Mouse (Mus musculus): ENCODE data around the gene Catsperz. TPM values are rescaled to one million over a fixed set of nuclear protein-coding genes. Genes with fewer than 3 reads are reported as not detected.

Catsperz gene
- 3.7 and 5.2 TPM in 2 replicates for polyA plus RNA-seq (2012; rRNA removed)

DNA sequence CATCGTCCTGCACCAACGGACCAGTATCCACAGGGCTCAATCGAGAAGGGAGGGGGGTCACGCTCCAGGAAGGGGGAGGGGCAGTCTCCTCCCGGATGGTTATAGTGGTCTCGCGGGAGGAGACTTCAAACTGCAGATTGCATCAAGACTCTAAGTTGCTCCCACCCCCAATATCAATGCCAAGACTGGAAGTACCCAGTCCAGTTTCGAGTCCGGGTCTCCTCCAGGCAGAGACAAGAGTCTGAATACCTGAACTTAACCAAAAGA, at the start of gene Catsperz:
Catsperz (minus strand) TSS at position 74 of the 267 bp plus-strand sequence.
- Histone ChIP-seq H3K4me1 (replicated peaks; ENCODE audit: control insufficient read depth, insufficient read depth, low read length) (peaks cover 27% of the 10 kb centered on the region), H3K36me3 (ENCODE audit: control insufficient read depth, insufficient read depth, low read length) (no peaks in the 10 kb centered on the region), H3K27ac (ENCODE audit: control insufficient read depth, insufficient read depth, low read length) (no peak within 1 kb of the TSS), H3K27me3 (ENCODE audit: control insufficient read depth, insufficient read depth, low read length) (peaks cover 22% of the 10 kb centered on the region; the same call in 1 of the 2 replicates), H3K4me3 (ENCODE audit: control insufficient read depth, insufficient read depth, low read length) (peak within 1 kb of the TSS; percentile 10; the same call in 1 of the 2 replicates)
- WGBS, result 7% methylated on average over 9 of the region's 9 CpGs
- no peak for DNase-seq
- no peak for TF ChIP-seq POLR2A (IDR thresholded peaks at IDR 0.05; ENCODE audit: control insufficient read depth, extremely low read depth, insufficient read depth, low read length, poor library complexity)
- TF ChIP-seq CTCF (IDR thresholded peaks at IDR 0.05; ENCODE audit: borderline replicate concordance, control insufficient read depth, extremely low read depth, insufficient read depth, low read length, poor library complexity), result no peak

DNA sequence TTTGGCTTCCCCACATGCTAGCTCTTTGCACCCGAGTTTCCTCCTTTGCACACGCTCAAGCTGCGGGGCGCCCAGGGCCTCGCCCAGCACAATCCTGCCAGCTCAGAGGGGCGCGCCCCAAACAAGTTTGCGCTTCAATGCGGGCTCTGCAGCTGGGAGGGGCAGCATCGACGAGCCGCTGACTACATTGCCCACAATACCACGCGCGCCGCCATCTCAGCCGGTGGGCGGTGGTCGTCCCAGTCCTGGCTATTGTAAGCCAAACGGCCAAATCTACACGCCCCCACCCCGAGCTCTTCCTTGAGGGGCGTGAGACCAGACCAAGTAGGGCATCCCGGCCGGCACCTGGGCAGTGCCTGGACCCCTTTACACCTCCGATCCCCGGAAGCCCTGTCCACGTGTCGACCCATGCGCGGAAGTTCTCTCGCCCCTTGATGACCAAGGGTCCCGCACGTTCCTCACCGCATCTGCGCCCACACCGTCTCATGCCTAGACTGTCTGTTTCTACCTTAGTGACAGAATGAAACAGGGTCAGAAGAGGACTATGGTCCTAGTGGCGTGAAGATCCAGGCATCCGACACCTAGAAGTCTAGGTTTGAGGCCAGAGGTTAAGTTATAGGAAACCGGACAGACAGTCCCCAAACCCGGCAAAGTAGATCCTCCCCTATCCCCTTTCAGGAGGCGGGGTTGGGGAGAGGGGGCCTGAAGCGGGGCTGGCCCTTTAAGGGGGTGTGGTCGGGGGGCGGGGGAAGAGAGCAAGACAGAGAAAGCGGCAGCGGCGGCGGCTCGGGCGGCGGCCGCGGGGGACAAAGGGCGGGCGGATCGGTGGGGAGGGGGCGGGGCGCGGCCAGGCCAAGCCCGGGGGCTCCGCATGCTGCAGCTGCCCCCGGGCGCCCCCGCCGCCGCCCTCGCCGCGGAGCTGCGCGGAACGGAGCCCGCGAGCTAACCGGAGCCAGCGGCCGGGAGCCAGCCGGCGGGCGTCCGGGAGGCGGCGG, 49.3 kb upstream of the Catsperz start, which contains the start of gene Ppp1r14b:
Ppp1r14b (plus strand) TSS at position 758 of the 995 bp plus-strand sequence.
- Histone ChIP-seq H3K36me3 (ENCODE audit: control insufficient read depth, insufficient read depth, low read length) (peaks cover 6% of the 10 kb centered on the region; the same call in 1 of the 2 replicates), H3K27ac (ENCODE audit: control insufficient read depth, insufficient read depth, low read length) (peak within 1 kb of the TSS; percentile 95), H3K4me3 (ENCODE audit: control insufficient read depth, insufficient read depth, low read length) (peak within 1 kb of the TSS; percentile 70), H3K4me1 (replicated peaks; ENCODE audit: control insufficient read depth, insufficient read depth, low read length) (peaks cover 43% of the 10 kb centered on the region), H3K27me3 (ENCODE audit: control insufficient read depth, insufficient read depth, low read length) (no peaks in the 10 kb centered on the region)
- peak; percentile 85 for DNase-seq
- TF ChIP-seq POLR2A (IDR thresholded peaks at IDR 0.05; ENCODE audit: control insufficient read depth, extremely low read depth, insufficient read depth, low read length, poor library complexity) (no peak; the same call in 1 of the 2 replicates), CTCF (IDR thresholded peaks at IDR 0.05; ENCODE audit: borderline replicate concordance, control insufficient read depth, extremely low read depth, insufficient read depth, low read length, poor library complexity) (no peak)
- 1% methylated on average over 64 of the region's 84 CpGs for WGBS

DNA sequence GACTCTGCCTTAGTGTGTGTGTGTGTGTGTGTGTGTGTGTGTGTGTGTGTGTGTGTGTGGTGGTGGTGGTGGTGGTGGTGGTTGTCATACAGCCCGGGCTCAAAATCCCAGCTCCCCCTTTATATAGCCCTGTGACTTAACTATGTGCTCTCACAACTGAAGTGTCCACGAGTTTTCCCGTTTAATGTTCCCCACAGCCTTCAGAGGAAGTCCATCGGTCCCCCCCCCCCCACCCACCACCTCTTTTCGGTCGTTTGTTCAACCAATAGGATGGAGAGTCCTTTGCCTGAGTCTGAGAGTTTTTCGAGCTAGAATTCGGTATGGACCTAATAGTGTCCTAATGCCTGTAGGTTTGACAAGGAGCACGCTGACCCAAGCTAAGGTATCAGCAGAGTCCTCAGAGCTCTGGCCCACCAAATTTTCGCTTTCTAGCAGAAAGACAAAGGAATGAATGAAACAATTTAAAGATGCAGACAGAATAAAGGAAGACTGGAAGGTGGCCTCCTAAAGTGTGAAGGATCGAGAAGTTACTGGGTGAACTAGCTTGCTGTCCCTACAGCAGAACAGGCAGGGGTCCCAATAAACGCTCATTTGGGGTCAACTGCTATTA, 48.5 kb upstream of the Catsperz start:
- H3K27ac ChIP-seq (ENCODE audit: control insufficient read depth, insufficient read depth, low read length), result no peak overlapping the region
- 43% methylated on average over 12 of the region's 12 CpGs for WGBS
- H3K4me3 ChIP-seq (ENCODE audit: control insufficient read depth, insufficient read depth, low read length), result no peak overlapping the region; the same call in 1 of the 2 replicates
- TF ChIP-seq CTCF (IDR thresholded peaks at IDR 0.05; ENCODE audit: borderline replicate concordance, control insufficient read depth, extremely low read depth, insufficient read depth, low read length, poor library complexity), result no peak
- no peak for TF ChIP-seq POLR2A (IDR thresholded peaks at IDR 0.05; ENCODE audit: control insufficient read depth, extremely low read depth, insufficient read depth, low read length, poor library complexity)
- peaks cover 44% of the 10 kb centered on the region for H3K4me1 ChIP-seq (replicated peaks; ENCODE audit: control insufficient read depth, insufficient read depth, low read length)
- DNase-seq, result no peak
- no peaks in the 10 kb centered on the region for H3K27me3 ChIP-seq (ENCODE audit: control insufficient read depth, insufficient read depth, low read length)
- peaks cover 6% of the 10 kb centered on the region; the same call in 1 of the 2 replicates for H3K36me3 ChIP-seq (ENCODE audit: control insufficient read depth, insufficient read depth, low read length)

DNA sequence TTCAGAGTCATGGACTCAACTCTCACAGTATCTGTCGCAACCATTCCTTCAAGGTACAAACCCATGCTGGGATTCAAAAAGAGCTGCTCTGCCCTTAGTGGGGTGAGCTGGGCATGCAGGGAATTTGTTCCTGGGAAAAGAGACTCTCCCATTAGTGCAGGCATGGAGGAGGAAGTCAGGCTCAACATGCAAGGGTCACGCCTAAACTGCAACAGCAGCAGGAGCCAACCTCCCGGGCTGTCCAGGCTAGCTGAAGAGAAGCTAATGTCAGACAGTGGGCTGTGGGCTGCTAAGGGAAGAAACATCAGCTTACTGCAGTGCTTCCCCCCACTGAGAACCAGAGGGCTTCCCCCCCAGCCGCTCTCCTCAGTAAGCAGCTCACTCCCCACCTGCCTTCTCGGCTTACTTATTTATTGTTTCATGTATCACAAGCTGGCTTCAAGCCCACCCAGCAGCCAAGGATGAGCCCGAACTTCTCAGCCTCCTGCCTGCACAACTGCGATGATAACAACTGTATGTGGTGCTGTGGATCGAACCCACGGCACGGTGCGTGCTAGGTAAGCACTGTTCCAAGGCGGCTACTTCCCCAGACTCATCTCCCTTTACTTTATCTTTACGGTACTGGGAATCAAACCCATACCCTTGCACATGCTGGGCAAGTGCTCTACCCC, 47.2 kb upstream of the Catsperz start:
- H3K36me3 ChIP-seq (ENCODE audit: control insufficient read depth, insufficient read depth, low read length), result peaks cover under 1% of the 10 kb centered on the region; the same call in 1 of the 2 replicates
- TF ChIP-seq CTCF (IDR thresholded peaks at IDR 0.05; ENCODE audit: borderline replicate concordance, control insufficient read depth, extremely low read depth, insufficient read depth, low read length, poor library complexity) (no peak), POLR2A (IDR thresholded peaks at IDR 0.05; ENCODE audit: control insufficient read depth, extremely low read depth, insufficient read depth, low read length, poor library complexity) (no peak)
- H3K27me3 ChIP-seq (ENCODE audit: control insufficient read depth, insufficient read depth, low read length), result no peaks in the 10 kb centered on the region
- peaks cover 40% of the 10 kb centered on the region for H3K4me1 ChIP-seq (replicated peaks; ENCODE audit: control insufficient read depth, insufficient read depth, low read length)
- no peak overlapping the region for H3K27ac ChIP-seq (ENCODE audit: control insufficient read depth, insufficient read depth, low read length)
- no peak for DNase-seq
- WGBS, result 88% methylated on average over 13 of the region's 13 CpGs
- H3K4me3 ChIP-seq (ENCODE audit: control insufficient read depth, insufficient read depth, low read length), result no peak overlapping the region

DNA sequence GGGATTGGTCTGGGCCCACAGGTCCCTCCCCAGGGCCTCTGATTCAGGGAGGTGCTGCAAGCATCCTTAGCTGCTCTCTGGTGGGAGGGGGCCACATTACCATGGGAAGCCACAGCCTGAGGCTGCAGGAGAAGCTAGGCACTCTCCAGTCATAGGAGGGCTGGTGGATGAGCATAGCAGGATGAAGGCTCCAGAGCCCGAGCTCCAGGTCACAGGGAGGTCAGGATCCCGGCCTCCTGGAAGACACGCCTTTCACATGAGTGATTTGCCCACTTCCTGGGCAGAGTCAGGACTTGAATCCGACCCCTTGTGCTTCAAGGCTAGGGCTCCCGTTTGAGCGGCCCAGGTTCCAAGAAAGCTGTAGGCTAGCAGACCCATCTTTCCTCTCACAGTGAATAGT, 46.5 kb upstream of the Catsperz start:
- TF ChIP-seq POLR2A (IDR thresholded peaks at IDR 0.05; ENCODE audit: control insufficient read depth, extremely low read depth, insufficient read depth, low read length, poor library complexity) (no peak), CTCF (IDR thresholded peaks at IDR 0.05; ENCODE audit: borderline replicate concordance, control insufficient read depth, extremely low read depth, insufficient read depth, low read length, poor library complexity) (no peak)
- H3K27me3 ChIP-seq (ENCODE audit: control insufficient read depth, insufficient read depth, low read length), result no peaks in the 10 kb centered on the region
- peaks cover 35% of the 10 kb centered on the region for H3K4me1 ChIP-seq (replicated peaks; ENCODE audit: control insufficient read depth, insufficient read depth, low read length)
- H3K4me3 ChIP-seq (ENCODE audit: control insufficient read depth, insufficient read depth, low read length), result no peak overlapping the region
- DNase-seq, result no peak
- H3K27ac ChIP-seq (ENCODE audit: control insufficient read depth, insufficient read depth, low read length), result no peak overlapping the region
- H3K36me3 ChIP-seq (ENCODE audit: control insufficient read depth, insufficient read depth, low read length), result no peaks in the 10 kb centered on the region
- WGBS, result 92% methylated on average over 6 of the region's 6 CpGs
